Comparison of ENCODE assay signal across 9 mouse cellular contexts in the genomic region with DNA sequence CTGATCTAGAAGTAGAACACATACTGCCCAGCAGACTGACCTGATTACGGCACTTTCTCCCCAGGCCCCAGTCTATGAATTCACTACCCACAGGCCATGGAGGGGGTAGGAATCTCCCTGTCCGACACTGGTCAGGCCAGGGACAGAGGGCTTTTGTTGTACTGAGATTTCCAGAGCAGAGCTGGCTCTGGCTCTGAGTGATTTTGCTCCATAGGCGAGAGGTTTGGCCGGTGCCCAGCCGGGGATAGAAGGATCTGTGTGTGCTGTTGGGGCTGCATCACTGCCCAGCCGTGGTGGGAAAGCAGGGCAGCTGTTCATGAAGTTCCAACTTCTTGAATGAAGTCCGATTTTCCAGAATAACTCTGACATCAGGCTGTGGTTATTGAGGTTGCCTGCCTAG. TPM values are rescaled to one million over a fixed set of nuclear protein-coding genes. Genes with fewer than 3 reads are reported as not detected.
DNase-seq lines count a peak whose midpoint lies in the region; ATAC-seq lines count a peak whose summit lies in the region.
"Had no signal": no experiment of that assay in that cellular context is flagged by ENCODE, and none has a peak within 500 bp of the region (broad histone marks: within the 10 kb centered on the region; RNA-seq: fewer than 3 reads in every experiment).

No protein-coding gene starts in this region.

- H3K4me3 ChIP-seq in erythroblast, embryonic 14.5 days (replicated peaks): peak overlapping the region; percentile 52
- H3K4me3 ChIP-seq in heart, embryonic 13.5 days: no peak overlapping the region
- H3K4me3 ChIP-seq: neural tube, embryonic 12.5 days had no signal

- H3K4me2 ChIP-seq in heart, embryonic 13.5 days: peak overlapping the region; percentile 2; the same call in 1 of the 2 replicates
- H3K4me2 ChIP-seq: neural tube, embryonic 12.5 days had no signal

- no peak overlapping the region for H3K9ac ChIP-seq in heart, embryonic 13.5 days
- H3K9ac ChIP-seq: neural tube, embryonic 12.5 days had no signal

- no peaks in the 10 kb centered on the region for H3K9me3 ChIP-seq in erythroblast, embryonic 14.5 days (ENCODE audit: control insufficient read depth, low read length)
- no peaks in the 10 kb centered on the region for H3K9me3 ChIP-seq in heart, embryonic 13.5 days
- H3K9me3 ChIP-seq: neural tube, embryonic 12.5 days had no signal

- peaks cover 29% of the 10 kb centered on the region for H3K36me3 ChIP-seq in erythroblast, embryonic 14.5 days (ENCODE audit: control insufficient read depth)
- no peaks in the 10 kb centered on the region for H3K36me3 ChIP-seq in heart, embryonic 13.5 days
- H3K36me3 ChIP-seq: neural tube, embryonic 12.5 days had no signal

- H3K4me1 ChIP-seq in erythroblast, embryonic 14.5 days (ENCODE audit: control insufficient read depth): peaks cover 99% of the 10 kb centered on the region
- H3K4me1 ChIP-seq in heart, embryonic 13.5 days: peaks cover 37% of the 10 kb centered on the region
- H3K4me1 ChIP-seq: neural tube, embryonic 12.5 days had no signal

- no peak for ATAC-seq in erythroblast, adult 5-6 weeks (replicated peaks; ENCODE audit: low FRiP score, poor library complexity, severe bottlenecking)
- peak; percentile 33; the same call in 1 of the 2 replicates for ATAC-seq in heart, embryonic 13.5 days (ENCODE audit: extremely low read depth, insufficient number of reproducible peaks, low FRiP score, low TSS enrichment)

- WGBS in heart, embryonic 13.5 days: 47% methylated on average over 7 of the region's 7 CpGs

- no peaks in the 10 kb centered on the region for H3K27me3 ChIP-seq in erythroblast, embryonic 14.5 days (ENCODE audit: control insufficient read depth)
- H3K27me3 ChIP-seq in heart, embryonic 13.5 days (replicated peaks): peaks cover 13% of the 10 kb centered on the region
- H3K27me3 ChIP-seq: neural tube, embryonic 12.5 days had no signal

- peak overlapping the region; percentile 61 for H3K27ac ChIP-seq in heart, embryonic 13.5 days (replicated peaks)
- H3K27ac ChIP-seq: neural tube, embryonic 12.5 days had no signal

- DNase-seq in cerebellum, postnatal 36 days: peak; percentile 19 to 29
- DNase-seq in left cerebral cortex, adult 11 months (ENCODE audit: low spot score): peak; percentile 55
- DNase-seq in lung, postnatal 14 days: peak; percentile 75
- DNase-seq in ovary, adult 18-20 months (ENCODE audit: low spot score): no peak
- no peak for DNase-seq in thymus, adult 18-20 months

RNA-seq across cellular contexts. Expression of gene Lpcat1, which starts 20.1 kb away (rescaled TPM):
- polyA plus RNA-seq in erythroblast, embryonic 14.5 days (2012): 11.1 and 15.4 TPM in 2 replicates
- 72.5 and 89.3 TPM in 2 replicates for total RNA-seq in erythroblast, adult 5-6 weeks (2015; ENCODE audit: low replicate concordance)
- 176 and 246 TPM in 2 replicates for total RNA-seq in erythroblast, adult 5-6 weeks (2017; ENCODE audit: low replicate concordance)
- 16.0 and 19.0 TPM in 2 replicates for polyA plus RNA-seq in heart, embryonic 13.5 days (2015; fragmentation: Nextera tagmentation; extraction: Ambion mirVana)

Comparison
In these comparisons a context has a peak if more than half of its experiments do, and no peak if none do; other contexts are left out.
1. DNase-seq: peak in cerebellum, postnatal 36 days (2 of 2), left cerebral cortex, adult 11 months (single experiment) and lung, postnatal 14 days (single experiment); none in ovary, adult 18-20 months (single experiment) and thymus, adult 18-20 months (0 of 2).